Mouse (Mus musculus) liver, adult 2 months (tissue): ENCODE measurements around the gene D10Jhu81e. TPM values are rescaled to one million over a fixed set of nuclear protein-coding genes. Genes with fewer than 3 reads are reported as not detected.

Source experiments
- DNase-seq: peaks from one replicate; pipeline ENCODE4 v3.0.0-alpha.2; 2011; ENCODE audit warnings: low read depth, low spot score; ENCODE audit errors: extremely low read depth
- H3K27ac ChIP-seq: fragments of 200-500 bp; replicated peaks from 2 replicates; pipeline ENCODE4 v1.5.1; 2012; ENCODE audit warnings: low read depth, mild to moderate bottlenecking, control low read depth, inconsistent platforms, low read length; ENCODE audit not compliant: insufficient read depth
- H3K27me3 ChIP-seq: fragments of 200-500 bp; 2 replicates; pipeline ENCODE4 v1.6.1; 2012; ENCODE audit warnings: mild to moderate bottlenecking, moderate library complexity, low read length, inconsistent platforms; ENCODE audit not compliant: control insufficient read depth, insufficient read depth
- H3K36me3 ChIP-seq: fragments of 200-500 bp; 2 replicates; pipeline ENCODE4 v1.6.1; 2012; ENCODE audit warnings: low read length, inconsistent platforms; ENCODE audit not compliant: control insufficient read depth, insufficient read depth
- H3K4me1 ChIP-seq: fragments of 200-500 bp; 2 replicates; pipeline ENCODE4 v1.6.1; 2011; ENCODE audit warnings: low read length; ENCODE audit not compliant: control insufficient read depth, insufficient read depth
- H3K4me3 ChIP-seq: fragments of 200-500 bp; 2 replicates; pipeline ENCODE4 v1.5.1; 2011; ENCODE audit warnings: low read depth, mild to moderate bottlenecking, control low read depth, low read length, moderate library complexity; ENCODE audit not compliant: insufficient read depth
- H3K79me2 ChIP-seq: fragments of 200-500 bp; 2 replicates; pipeline ENCODE4 v1.6.1; 2012; ENCODE audit warnings: inconsistent platforms, mild to moderate bottlenecking, low read length, moderate library complexity; ENCODE audit not compliant: control insufficient read depth, insufficient read depth
- H3K9ac ChIP-seq: fragments of 200-500 bp; 2 replicates; pipeline ENCODE4 v1.6.1; 2012; ENCODE audit warnings: low read depth, mild to moderate bottlenecking, control low read depth, inconsistent platforms, low read length
- CTCF ChIP-seq: fragments of 200-500 bp; IDR thresholded peaks from 2 replicates; pipeline ENCODE4 v1.5.1; 2011; ENCODE audit warnings: low read depth, low read length, control low read depth
- POLR2A ChIP-seq: fragments of 200-500 bp; IDR thresholded peaks from 2 replicates; pipeline ENCODE4 v1.6.1; 2011; ENCODE audit warnings: low read length, control low read depth; ENCODE audit not compliant: insufficient read depth; ENCODE audit errors: extremely low read depth
- WGBS: fragments of 180-500 bp; shearing (Covaris S2); methylation state at CpG from one replicate; pipeline ENCODE4 v1.1.7; 2018; 5-methylcytosine and 5-hydroxymethylcytosine counted together
- polyA plus RNA-seq: library from polyadenylated mRNA; depleted of rRNA; stranded (reverse); fragments of >200 nt; gene quantifications from 2 replicates; pipeline ENCODE4 v1.2.3, GENCODE M21; 2012; rRNA removed
- total RNA-seq: library from RNA; depleted of rRNA; stranded (reverse); fragments of >200 nt; gene quantifications from 2 replicates; pipeline ENCODE4 v1.2.3, GENCODE M21; 2014; rRNA removed

Gene D10Jhu81e
- total RNA-seq (143 and 150 TPM in 2 replicates), polyA plus RNA-seq (267 and 274 TPM in 2 replicates)

DNA sequence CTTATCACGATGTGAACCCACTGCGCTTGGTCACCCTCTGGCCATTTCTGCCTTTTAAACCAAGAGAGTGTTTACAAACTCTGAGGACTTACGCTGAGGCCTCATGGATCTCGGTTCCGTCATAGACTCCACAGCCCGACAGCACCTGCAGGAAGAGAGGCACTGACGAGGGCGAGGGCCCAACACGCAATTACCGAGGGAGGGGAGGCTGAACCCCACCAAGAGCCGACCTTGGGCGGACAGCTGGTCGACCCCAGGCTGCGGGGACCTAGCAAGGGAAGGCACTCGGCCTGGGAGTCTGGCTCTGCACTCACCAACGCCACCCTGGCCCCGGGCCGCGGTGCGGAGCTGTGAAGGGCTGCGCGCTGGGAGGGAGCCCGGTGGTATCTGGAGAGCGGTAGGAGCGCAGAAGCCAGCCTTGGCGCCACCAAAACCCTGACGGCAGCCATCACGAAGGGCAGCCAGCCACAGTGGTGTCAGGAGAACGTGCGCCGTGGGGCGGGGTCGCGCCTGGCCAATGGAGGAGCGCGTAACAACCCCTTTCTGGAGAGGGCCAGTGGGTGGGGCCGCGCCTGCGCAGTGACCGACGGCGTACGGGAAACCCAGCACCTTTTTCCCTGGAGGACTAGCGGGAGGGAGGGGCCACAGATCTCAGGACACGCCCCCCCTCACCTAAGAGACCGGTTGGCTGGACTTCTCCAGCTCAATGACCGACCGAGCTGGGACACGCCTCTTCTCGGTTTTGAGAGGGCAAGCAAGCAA is at the start of gene D10Jhu81e:
Gene D10Jhu81e (minus strand): TSS at position 502 of the 762 bp plus-strand sequence.
- DNase-seq = peak; percentile 98
- Histone ChIP-seq H3K27ac (peak within 1 kb of the TSS; percentile 81), H3K79me2 (peaks cover 4% of the 10 kb centered on the region; the same call in 1 of the 2 replicates), H3K9ac (peak within 1 kb of the TSS; percentile 88), H3K4me3 (peak within 1 kb of the TSS; percentile 82), H3K27me3 (no peaks in the 10 kb centered on the region), H3K36me3 (peaks cover 4% of the 10 kb centered on the region; the same call in 1 of the 2 replicates), H3K4me1 (peaks cover 17% of the 10 kb centered on the region)
- WGBS = under 1% methylated on average over 50 of the region's 50 CpGs
- no peak for TF ChIP-seq CTCF
- TF ChIP-seq POLR2A = peak; percentile 92

DNA sequence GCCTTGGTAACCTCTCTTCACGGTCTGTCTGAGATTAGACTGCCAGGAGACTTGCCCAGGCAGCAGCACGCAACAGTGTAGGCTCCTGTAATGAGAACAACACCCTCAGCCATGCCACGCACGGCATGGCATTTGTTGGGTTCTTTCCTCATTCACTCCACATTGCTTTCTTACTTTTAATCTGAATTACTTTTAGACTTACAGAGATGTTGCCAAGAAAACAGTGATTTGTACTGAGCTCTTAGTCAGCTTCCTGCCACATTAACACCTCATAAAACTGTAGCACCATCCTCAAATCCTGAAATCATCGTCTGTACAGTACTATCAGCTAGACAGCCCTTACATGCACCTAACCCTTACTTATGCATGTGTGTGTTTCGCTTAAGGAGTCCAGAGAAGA is 49.0 kb upstream of the D10Jhu81e start:
- H3K27me3 ChIP-seq = no peaks in the 10 kb centered on the region
- DNase-seq = no peak
- 0 out of 2 replicates have a peak, but pooled peaks cover 3% of the 10 kb centered on the region for H3K4me1 ChIP-seq
- H3K27ac ChIP-seq = no peak overlapping the region
- no peak overlapping the region for H3K9ac ChIP-seq
- no peak for TF ChIP-seq POLR2A
- no peak for TF ChIP-seq CTCF
- no peak overlapping the region for H3K4me3 ChIP-seq
- no peaks in the 10 kb centered on the region for H3K79me2 ChIP-seq
- 90% methylated on average over 6 of the region's 6 CpGs for WGBS
- H3K36me3 ChIP-seq = peaks cover 23% of the 10 kb centered on the region

DNA sequence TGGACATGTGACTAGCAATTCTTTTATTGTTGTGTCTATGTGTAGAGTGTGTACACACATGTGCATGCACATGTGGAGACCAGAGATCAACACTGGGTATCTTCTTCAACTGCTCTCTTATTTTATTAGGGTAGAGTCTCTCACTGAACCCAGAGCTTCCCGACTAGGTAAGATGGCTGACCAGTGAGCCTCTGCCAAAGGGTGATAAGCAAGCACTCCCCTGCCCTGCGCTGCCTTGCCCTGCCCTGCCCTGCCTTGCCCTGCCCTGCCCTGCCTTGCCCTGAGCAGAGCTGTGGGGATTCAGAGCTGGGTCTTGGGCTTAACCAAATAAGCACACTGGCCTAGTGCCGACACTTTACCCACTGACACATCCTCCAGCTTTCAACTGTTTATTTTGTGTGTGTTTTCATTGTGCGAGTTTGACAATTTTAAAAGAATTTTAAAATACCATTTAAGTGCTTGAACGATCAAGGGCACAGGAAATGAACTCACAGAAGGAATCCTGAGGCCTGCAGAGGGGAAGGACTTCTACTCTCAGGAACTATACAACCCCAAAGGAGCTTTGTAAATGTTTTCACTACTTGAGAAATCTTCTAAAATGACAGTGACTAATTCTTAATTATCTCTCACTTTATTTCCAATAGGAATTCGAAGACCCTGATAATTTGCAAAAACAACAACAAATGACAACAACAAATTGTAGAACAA is 46.9 kb upstream of the D10Jhu81e start:
- 80% methylated on average over 6 of the region's 6 CpGs for WGBS
- no peak for TF ChIP-seq CTCF
- no peak for TF ChIP-seq POLR2A
- H3K9ac ChIP-seq = no peak overlapping the region
- no peak overlapping the region for H3K4me3 ChIP-seq
- DNase-seq = no peak
- H3K36me3 ChIP-seq = peaks cover 24% of the 10 kb centered on the region
- no peaks in the 10 kb centered on the region for H3K27me3 ChIP-seq
- 0 out of 2 replicates have a peak, but pooled peaks cover 3% of the 10 kb centered on the region for H3K4me1 ChIP-seq
- no peaks in the 10 kb centered on the region for H3K79me2 ChIP-seq
- no peak overlapping the region for H3K27ac ChIP-seq

DNA sequence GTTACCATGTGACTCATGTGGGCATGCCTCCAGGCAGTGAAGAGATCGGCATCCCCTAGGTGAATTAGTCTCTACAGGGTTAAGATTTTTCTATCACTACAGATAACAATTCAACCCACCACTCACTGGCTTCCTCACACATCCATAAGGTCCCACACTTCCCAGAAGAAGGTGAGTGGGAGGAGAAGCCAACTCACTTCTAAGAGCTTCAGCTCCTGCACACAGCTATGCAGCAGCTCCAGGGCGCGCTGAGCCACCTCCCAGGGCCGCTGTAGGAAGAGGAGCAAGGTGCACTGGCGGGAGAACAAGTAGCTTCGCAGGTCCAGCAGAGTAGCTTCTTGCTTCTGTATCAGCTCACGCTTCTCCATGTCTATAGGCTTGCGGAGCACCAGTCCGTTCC is 44.8 kb upstream of the D10Jhu81e start:
- H3K79me2 ChIP-seq = no peaks in the 10 kb centered on the region
- H3K9ac ChIP-seq = no peak overlapping the region
- no peak overlapping the region for H3K27ac ChIP-seq
- no peak for TF ChIP-seq POLR2A
- TF ChIP-seq CTCF = no peak
- 0 out of 2 replicates have a peak, but pooled peaks cover 3% of the 10 kb centered on the region for H3K4me1 ChIP-seq
- no peak overlapping the region for H3K4me3 ChIP-seq
- DNase-seq = no peak
- H3K36me3 ChIP-seq = peaks cover 35% of the 10 kb centered on the region
- 94% methylated on average over 9 of the region's 9 CpGs for WGBS
- no peaks in the 10 kb centered on the region for H3K27me3 ChIP-seq

DNA sequence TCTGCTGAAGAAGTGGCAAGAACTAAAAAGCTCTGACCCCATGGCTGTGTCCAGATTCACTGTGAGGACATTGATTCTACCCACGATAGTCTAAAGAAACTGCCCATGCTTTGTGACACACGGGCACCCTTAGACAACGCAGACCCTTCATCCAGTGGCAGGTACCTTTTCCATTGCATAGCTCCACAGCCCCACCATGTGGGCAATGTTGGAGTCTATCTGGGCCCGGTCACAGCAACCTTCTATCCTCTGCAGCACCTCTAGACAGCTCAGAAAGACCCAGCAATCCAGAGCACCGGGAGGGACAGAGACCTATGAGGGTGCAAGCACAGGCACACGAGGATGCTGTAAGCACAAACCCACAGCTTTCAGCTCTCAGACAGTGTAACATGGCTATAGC is 41.7 kb upstream of the D10Jhu81e start:
- H3K9ac ChIP-seq = no peak overlapping the region
- H3K36me3 ChIP-seq = peaks cover 42% of the 10 kb centered on the region
- TF ChIP-seq POLR2A = no peak
- TF ChIP-seq CTCF = peak; percentile 37; the same call in 1 of the 2 replicates
- H3K27ac ChIP-seq = no peak overlapping the region
- WGBS = 74% methylated on average over 6 of the region's 6 CpGs
- H3K4me3 ChIP-seq = no peak overlapping the region
- H3K27me3 ChIP-seq = no peaks in the 10 kb centered on the region
- H3K79me2 ChIP-seq = no peaks in the 10 kb centered on the region
- H3K4me1 ChIP-seq = 0 out of 2 replicates have a peak, but pooled peaks cover 3% of the 10 kb centered on the region
- no peak for DNase-seq
